Mouse (Mus musculus) c-Kit-positive CD71-positive TER-119-negative erythroid progenitor cells, embryonic 14.5 days (primary cell): ENCODE measurements around the gene Alkbh5.

Experiments used
- DNase-seq: peaks from one replicate; pipeline ENCODE4 v3.0.0-alpha.2; 2013; ENCODE audit warnings: low read depth

Alkbh5 gene

DNA sequence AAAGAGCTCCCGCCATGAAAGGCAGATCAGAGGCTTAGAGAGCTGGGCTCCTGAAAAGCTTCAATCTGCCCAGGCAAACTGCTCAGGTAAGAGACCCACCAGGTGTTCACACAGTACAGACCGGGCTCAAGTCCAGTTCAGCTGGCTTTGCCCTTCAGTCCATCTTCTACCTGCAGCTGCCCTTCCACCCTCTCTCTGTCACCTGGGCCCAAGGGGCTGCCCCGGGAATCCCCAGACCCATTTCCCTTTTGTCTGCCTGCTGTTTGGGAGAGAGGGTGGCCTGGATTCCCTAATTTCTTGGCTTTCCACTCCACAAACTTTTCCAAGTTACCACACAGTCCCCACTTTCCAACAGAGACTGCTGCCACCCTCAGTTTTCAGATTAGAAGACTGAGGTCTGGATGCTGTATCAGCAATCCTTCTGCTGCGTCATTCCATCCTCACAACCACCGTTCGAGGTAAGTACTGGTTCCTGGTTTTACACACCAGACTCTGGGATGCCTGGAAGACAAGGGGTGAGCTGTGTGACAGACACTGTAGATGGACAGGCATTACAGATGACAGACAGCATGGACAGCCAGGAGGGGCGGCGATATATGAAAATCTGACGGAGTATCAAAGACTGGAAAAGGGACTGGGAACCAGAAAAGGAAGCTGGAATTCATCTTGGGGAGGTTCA, at the start of gene Alkbh5:
TSS of gene Alkbh5 (plus strand) at position 202 of the 679 bp plus-strand sequence.
- DNase-seq: no peak

GRCm38 (mm10) chr11:60492726-60493125, 43.5 kb upstream of the Alkbh5 start:
- no peak for DNase-seq

DNA sequence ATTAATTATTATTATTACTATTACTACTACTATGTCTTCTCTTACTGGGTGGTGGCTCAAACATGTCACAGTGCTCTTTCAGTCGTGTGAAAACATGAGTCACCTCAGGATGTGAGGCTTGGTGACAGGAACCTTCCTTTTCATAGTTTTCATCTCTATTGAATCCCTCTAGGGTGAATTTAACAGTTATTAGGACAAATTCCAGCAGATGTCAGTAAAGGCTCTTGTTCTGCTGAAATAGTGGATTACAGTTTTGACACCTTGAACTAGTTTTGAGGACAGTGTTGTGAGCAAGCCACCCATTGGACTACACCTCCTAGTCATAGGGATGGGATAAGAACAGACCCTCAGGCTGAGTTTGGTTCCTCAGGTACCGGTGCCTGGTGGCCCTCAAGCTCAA, 40.5 kb upstream of the Alkbh5 start:
- no peak for DNase-seq

GRCm38 (mm10) chr11:60507281-60507680, 28.9 kb upstream of the Alkbh5 start:
- DNase-seq: no peak

GRCm38 (mm10) chr11:60508950-60509349, 27.2 kb upstream of the Alkbh5 start:
- peak; percentile 68 for DNase-seq

- DNase-seq: peak; percentile 44
These were observed 26.7 kb upstream of the Alkbh5 start for GRCm38 (mm10) chr11:60509500-60509899.

- DNase-seq: no peak
These were observed 24.3 kb upstream of the Alkbh5 start for GRCm38 (mm10) chr11:60511893-60512292.

DNA sequence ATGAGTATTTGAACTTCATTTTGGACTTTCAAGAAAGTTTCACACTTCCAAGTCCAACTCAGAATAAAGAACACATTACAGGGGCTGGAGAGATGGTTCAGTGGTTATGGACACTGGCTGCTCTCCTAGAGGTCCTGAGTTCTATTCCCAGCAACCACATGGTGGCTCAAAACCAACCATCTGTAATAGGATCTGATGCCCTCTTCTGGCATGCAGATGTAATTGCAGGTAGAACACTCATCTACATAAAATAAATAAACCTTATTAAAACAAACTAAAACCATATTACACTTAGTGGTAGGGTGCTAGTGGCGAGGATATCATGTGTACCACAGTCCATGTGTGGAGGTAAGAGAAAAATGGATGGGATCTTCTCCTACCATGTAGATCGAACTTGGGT, 23.7 kb upstream of the Alkbh5 start:
- DNase-seq: no peak

- DNase-seq: no peak
These were observed 21.2 kb upstream of the Alkbh5 start for GRCm38 (mm10) chr11:60514941-60515340.

DNA sequence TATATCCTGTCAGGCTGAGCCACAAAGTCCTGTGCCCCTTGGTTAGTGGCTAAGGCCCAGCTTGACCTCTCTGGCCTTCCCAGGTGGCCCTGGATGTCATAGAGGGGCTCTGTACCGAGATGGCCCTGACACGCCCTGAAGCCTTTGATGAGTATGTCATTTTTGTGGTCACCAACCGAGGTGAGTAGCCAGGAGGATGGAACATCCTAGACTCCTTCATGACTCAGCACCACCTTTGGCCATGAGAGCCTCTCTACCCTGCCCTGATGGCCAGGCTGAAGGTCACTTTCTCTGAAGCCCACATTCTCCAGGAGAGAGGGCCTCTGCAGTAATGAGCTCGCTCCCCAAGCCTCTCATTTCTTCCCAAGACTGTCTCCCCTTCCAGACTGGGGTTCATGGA, 17.9 kb upstream of the Alkbh5 start:
- no peak for DNase-seq

GRCm38 (mm10) chr11:60522027-60522426, 14.2 kb upstream of the Alkbh5 start:
- DNase-seq: no peak

DNA sequence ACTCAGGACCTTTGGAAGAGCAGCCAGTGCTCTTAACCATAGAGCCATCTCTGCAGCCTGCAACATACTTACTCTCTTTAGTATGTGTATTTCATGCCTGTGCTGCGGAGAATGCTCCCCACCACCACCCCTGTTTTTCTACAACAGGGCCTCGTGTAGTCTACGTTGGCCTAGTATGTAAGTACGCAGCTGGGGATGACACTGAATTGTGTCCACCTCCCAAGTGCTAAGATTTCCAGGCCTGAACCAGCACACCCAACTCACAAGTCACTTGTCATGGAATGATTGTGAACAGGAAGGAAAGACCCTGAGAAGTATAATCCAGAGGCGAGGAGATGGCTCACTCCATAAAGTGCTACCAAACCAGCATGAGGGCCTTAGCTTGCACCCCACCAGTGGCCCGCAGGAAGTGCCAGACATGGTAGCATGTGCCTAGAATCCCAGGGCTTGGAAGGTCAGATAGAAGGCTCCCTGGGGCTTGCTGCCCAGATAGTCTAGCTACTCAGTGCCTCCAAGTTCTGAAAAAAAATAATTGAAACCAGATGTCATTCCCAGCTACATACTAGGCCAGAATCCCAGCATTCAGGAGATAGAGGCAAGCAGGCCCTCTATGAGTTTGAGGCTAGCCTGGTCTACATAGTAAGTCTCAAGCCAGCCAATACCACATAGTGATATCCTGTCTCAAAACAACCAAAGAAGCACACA, 13.4 kb upstream of the Alkbh5 start:
- no peak for DNase-seq

GRCm38 (mm10) chr11:60526461-60526860, 9.7 kb upstream of the Alkbh5 start:
- DNase-seq: no peak

DNA sequence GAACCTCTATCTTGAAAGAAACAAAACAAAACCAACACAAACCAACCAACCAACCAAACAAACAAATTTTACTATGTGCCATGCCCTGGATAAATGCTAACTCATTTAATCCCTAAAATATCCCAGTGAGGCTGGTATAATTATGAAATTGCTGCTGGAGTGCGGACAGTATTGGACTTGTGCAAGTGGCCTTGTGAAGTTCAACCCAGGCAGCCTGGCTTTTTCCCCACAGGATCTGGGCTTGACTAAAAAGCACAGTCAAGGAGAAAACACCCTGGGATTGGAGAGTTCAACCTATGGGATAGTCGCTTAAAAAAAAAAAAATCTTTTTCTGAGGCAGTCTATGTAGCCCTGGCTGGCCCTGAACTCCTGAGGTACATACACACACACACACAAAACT, 505 bp upstream of the Alkbh5 start:
- no peak for DNase-seq

GRCm38 (mm10) chr11:60536859-60537467, 782 bp downstream of the Alkbh5 start:
- DNase-seq: peak; percentile 68

- peak; percentile 91 for DNase-seq
These were observed 1.5 kb downstream of the Alkbh5 start for GRCm38 (mm10) chr11:60537468-60538347.

DNA sequence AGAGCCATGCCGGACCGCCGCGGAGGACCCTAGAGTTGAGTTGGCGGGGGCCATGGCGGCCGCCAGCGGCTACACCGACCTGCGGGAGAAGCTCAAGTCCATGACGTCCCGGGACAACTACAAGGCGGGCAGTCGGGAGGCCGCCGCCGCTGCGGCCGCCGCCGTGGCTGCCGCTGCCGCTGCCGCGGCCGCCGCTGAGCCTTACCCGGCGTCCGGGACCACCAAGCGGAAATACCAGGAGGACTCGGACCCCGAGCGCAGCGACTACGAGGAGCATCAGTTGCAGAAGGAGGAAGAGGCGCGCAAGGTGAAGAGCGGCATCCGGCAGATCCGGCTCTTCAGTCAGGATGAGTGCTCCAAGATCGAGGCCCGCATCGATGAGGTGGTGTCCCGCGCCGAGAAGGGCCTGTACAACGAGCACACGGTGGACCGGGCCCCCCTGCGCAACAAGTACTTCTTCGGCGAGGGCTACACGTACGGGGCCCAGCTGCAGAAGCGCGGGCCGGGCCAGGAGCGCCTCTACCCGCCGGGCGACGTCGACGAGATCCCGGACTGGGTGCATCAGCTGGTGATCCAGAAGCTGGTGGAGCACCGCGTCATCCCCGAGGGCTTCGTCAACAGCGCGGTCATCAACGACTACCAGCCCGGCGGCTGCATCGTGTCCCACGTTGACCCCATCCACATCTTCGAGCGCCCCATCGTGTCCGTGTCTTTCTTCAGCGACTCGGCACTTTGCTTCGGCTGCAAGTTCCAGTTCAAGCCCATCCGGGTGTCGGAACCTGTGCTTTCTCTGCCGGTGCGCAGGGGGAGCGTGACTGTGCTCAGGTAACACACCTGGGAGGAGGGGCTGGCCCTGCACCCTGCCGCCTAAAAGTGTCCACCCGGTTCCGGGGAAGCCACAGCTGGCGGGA, 2.4 kb downstream of the Alkbh5 start:
- DNase-seq: peak; percentile 19

DNA sequence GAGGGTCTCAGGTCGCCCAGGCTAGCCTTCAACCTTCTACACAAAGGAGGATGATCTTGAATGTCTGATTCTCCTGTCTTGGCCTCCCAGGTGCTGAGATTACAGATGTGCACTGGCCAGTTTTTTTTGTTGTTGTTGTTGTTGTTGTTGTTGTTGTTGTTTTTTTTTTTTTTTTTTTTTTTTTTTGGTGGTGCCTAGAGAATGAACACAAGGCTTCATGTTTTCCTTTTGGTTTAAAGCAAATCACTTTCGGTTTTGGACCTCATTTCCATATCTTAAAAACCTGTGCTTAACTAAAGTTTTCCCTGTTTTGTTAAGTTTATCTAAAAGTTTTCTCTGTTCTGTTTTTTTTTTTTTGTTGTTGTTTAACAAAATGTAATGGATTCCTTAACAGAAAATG, 3.4 kb downstream of the Alkbh5 start:
- no peak for DNase-seq

GRCm38 (mm10) chr11:60540002-60540610, 3.9 kb downstream of the Alkbh5 start:
- no peak for DNase-seq

- DNase-seq: no peak
These were observed 4.6 kb downstream of the Alkbh5 start for GRCm38 (mm10) chr11:60540761-60541160.

- no peak for DNase-seq
These were observed 5.7 kb downstream of the Alkbh5 start for GRCm38 (mm10) chr11:60541831-60542230.
